Mouse (Mus musculus) layer of hippocampus, adult 8-10 months (tissue): ENCODE data around the gene Cep72. TPM values are rescaled to one million over a fixed set of nuclear protein-coding genes. Genes with fewer than 3 reads are reported as not detected.
"Not testable (repeated sequence)": the region's sequence is repeated elsewhere in the genome, so short reads cannot be mapped to it uniquely, and the experiment has no call there.

Source experiments
- DNase-seq, 2 experiments: peaks; one replicate each; pipeline ENCODE4 v3.0.0; 2022; ENCODE audit warnings: low spot score in 2 of 2
- total RNA-seq, 4 experiments: library from RNA; stranded (reverse); gene quantifications; 2 replicates each; pipeline ENCODE4 v1.2.4; 2022

The Cep72 gene
- total RNA-seq: 1 to 10 TPM; 1.0 to 2.4 (median 1.1) TPM

- DNase-seq: peak; percentile 68 to 82
These were observed at the start of gene Cep72 for GRCm38 (mm10) chr13:74061613-74062377. Gene Cep72 (minus strand): TSS chr13:74062299.

- no peak for DNase-seq
These were observed 45.3 kb upstream of the Cep72 start for GRCm38 (mm10) chr13:74107410-74107809.

- no peak for DNase-seq
These were observed 42.3 kb upstream of the Cep72 start for GRCm38 (mm10) chr13:74104417-74104816.

- DNase-seq: peak in 1 of 2 experiments; percentile 17
These were observed 40.9 kb upstream of the Cep72 start for GRCm38 (mm10) chr13:74102831-74103582.

GRCm38 (mm10) chr13:74102108-74102830, 40.2 kb upstream of the Cep72 start:
- no peak for DNase-seq

GRCm38 (mm10) chr13:74098913-74099312, 36.8 kb upstream of the Cep72 start:
- no peak for DNase-seq

GRCm38 (mm10) chr13:74096715-74097363, 34.7 kb upstream of the Cep72 start:
- peak; percentile 36 to 54 for DNase-seq

- DNase-seq: no peak
These were observed 33.8 kb upstream of the Cep72 start for GRCm38 (mm10) chr13:74095936-74096335.

- DNase-seq: no peak
These were observed 28.2 kb upstream of the Cep72 start for GRCm38 (mm10) chr13:74090265-74090664.

GRCm38 (mm10) chr13:74073369-74073768, 11.3 kb upstream of the Cep72 start:
- no peak for DNase-seq

- DNase-seq: no peak
These were observed 9.6 kb upstream of the Cep72 start for GRCm38 (mm10) chr13:74071714-74072113.

GRCm38 (mm10) chr13:74071244-74071643, 9.1 kb upstream of the Cep72 start:
- DNase-seq: not testable (repeated sequence)

- no peak for DNase-seq
These were observed 4.5 kb upstream of the Cep72 start for GRCm38 (mm10) chr13:74066576-74066975.

- no peak for DNase-seq
These were observed 1.4 kb upstream of the Cep72 start for GRCm38 (mm10) chr13:74063340-74064050.

GRCm38 (mm10) chr13:74062378-74063128, 454 bp upstream of the Cep72 start:
- no peak for DNase-seq

- no peak for DNase-seq
These were observed 4.0 kb downstream of the Cep72 start for GRCm38 (mm10) chr13:74058081-74058480.

GRCm38 (mm10) chr13:74056194-74056593, 5.9 kb downstream of the Cep72 start:
- DNase-seq: no peak

- no peak for DNase-seq
These were observed 22.2 kb downstream of the Cep72 start for GRCm38 (mm10) chr13:74039926-74040325.

GRCm38 (mm10) chr13:74035776-74036175, 26.3 kb downstream of the Cep72 start:
- DNase-seq: no peak

- peak; percentile 53 to 76 for DNase-seq
These were observed 27.3 kb downstream of the Cep72 start for GRCm38 (mm10) chr13:74034756-74035155.
